Mouse (Mus musculus) neural tube, embryonic 15.5 days (tissue): ENCODE results near the gene Esyt1. TPM values are rescaled to one million over a fixed set of nuclear protein-coding genes. Genes with fewer than 3 reads are reported as not detected.
"Not testable (repeated sequence)": the region's sequence is repeated elsewhere in the genome, so short reads cannot be mapped to it uniquely, and the experiment has no call there.

Source experiments
- ATAC-seq: fragments of 200-750 bp; cut with Nextera tagmentation; 2 replicates; pipeline ENCODE4 v1.8.0; 2017; ENCODE audit warnings: mild to moderate bottlenecking, moderate TSS enrichment, moderate library complexity; ENCODE audit not compliant: low FRiP score
- H3K27ac ChIP-seq: fragments of 300-500 bp; sonication (generic); replicated peaks from 2 replicates; pipeline ENCODE4 v1.5.1; 2015; ENCODE audit warnings: mild to moderate bottlenecking, inconsistent platforms
- H3K27me3 ChIP-seq: fragments of 300-500 bp; sonication (generic); replicated peaks from 2 replicates; pipeline ENCODE4 v1.6.1; 2015; ENCODE audit warnings: inconsistent platforms
- H3K36me3 ChIP-seq: fragments of 300-500 bp; sonication (generic); 2 replicates; pipeline ENCODE4 v1.6.1; 2015; ENCODE audit warnings: inconsistent platforms
- H3K4me1 ChIP-seq: fragments of 300-500 bp; sonication (generic); 2 replicates; pipeline ENCODE4 v1.6.1; 2015; ENCODE audit warnings: inconsistent platforms
- H3K4me2 ChIP-seq: fragments of 300-500 bp; sonication (generic); 2 replicates; pipeline ENCODE4 v1.6.1; 2015; ENCODE audit warnings: inconsistent platforms, mild to moderate bottlenecking, moderate library complexity
- H3K4me3 ChIP-seq: fragments of 300-500 bp; sonication (generic); replicated peaks from 2 replicates; pipeline ENCODE4 v1.5.1; 2015; ENCODE audit warnings: mild to moderate bottlenecking, inconsistent platforms
- H3K9ac ChIP-seq: fragments of 300-500 bp; sonication (generic); replicated peaks from 2 replicates; pipeline ENCODE4 v1.6.1; 2015; ENCODE audit warnings: mild to moderate bottlenecking, inconsistent platforms
- H3K9me3 ChIP-seq: fragments of 300-500 bp; sonication (generic); replicated peaks from 2 replicates; pipeline ENCODE4 v1.6.1; 2016; ENCODE audit warnings: inconsistent platforms
- WGBS: fragments of 180-500 bp; shearing (Covaris S2); methylation state at CpG from one replicate; pipeline ENCODE4 v1.1.7; 2015; ENCODE audit warnings: mixed read lengths; 5-methylcytosine and 5-hydroxymethylcytosine counted together
- polyA plus RNA-seq: library from polyadenylated mRNA; unstranded; fragments of >200 nt; fragmentation: Nextera tagmentation; extraction: Ambion mirVana; gene quantifications from 2 replicates; pipeline ENCODE4 v1.2.1, GENCODE M21; 2015

Gene Esyt1
- polyA plus RNA-seq, 1 experiment from 2014 or later: 20.7 TPM

GRCm38 (mm10) chr10:128492633-128493311 lies 32.9 kb downstream of the Esyt1 start:
- peak; percentile 26; the same call in 1 of the 2 replicates for ATAC-seq
- H3K27me3 ChIP-seq: no peaks in the 10 kb centered on the region
- peak overlapping the region; percentile 86 for H3K4me3 ChIP-seq
- H3K9me3 ChIP-seq: no peaks in the 10 kb centered on the region
- peak overlapping the region; percentile 91 for H3K9ac ChIP-seq
- peaks cover 58% of the 10 kb centered on the region for H3K4me1 ChIP-seq
- H3K4me2 ChIP-seq: peak overlapping the region; percentile 73
- WGBS: 27% methylated on average over 12 of the region's 12 CpGs
- H3K27ac ChIP-seq: peak overlapping the region; percentile 98
- H3K36me3 ChIP-seq: peaks cover 38% of the 10 kb centered on the region

- H3K4me2 ChIP-seq: peak overlapping the region; percentile 73
- peak overlapping the region; percentile 91 for H3K9ac ChIP-seq
- peak overlapping the region; percentile 86 for H3K4me3 ChIP-seq
- not testable (repeated sequence) for H3K27me3 ChIP-seq, H3K9me3 ChIP-seq, ATAC-seq
- peaks cover 45% of the 10 kb centered on the region for H3K36me3 ChIP-seq
- peak overlapping the region; percentile 98 for H3K27ac ChIP-seq
- 73% methylated on average over 8 of the region's 8 CpGs for WGBS
- peaks cover 51% of the 10 kb centered on the region for H3K4me1 ChIP-seq
These were observed 33.6 kb downstream of the Esyt1 start for GRCm38 (mm10) chr10:128492051-128492450.

- Histone ChIP-seq H3K9me3 (no peaks in the 10 kb centered on the region), H3K4me2 (peak overlapping the region; percentile 73), H3K4me3 (peak overlapping the region; percentile 86), H3K4me1 (peaks cover 45% of the 10 kb centered on the region), H3K27ac (peak overlapping the region; percentile 61), H3K9ac (peak overlapping the region; percentile 29), H3K36me3 (peaks cover 49% of the 10 kb centered on the region), H3K27me3 (no peaks in the 10 kb centered on the region)
- ATAC-seq: no peak
- WGBS: 72% methylated on average over 6 of the region's 6 CpGs
These were observed 34.2 kb downstream of the Esyt1 start for GRCm38 (mm10) chr10:128491495-128491894.

- Histone ChIP-seq H3K9me3 (no peaks in the 10 kb centered on the region), H3K9ac (peak overlapping the region; percentile 29; the same call in 1 of the 2 replicates), H3K4me3 (peak overlapping the region; percentile 86; the same call in 1 of the 2 replicates), H3K4me1 (peaks cover 43% of the 10 kb centered on the region), H3K4me2 (peak overlapping the region; percentile 73), H3K36me3 (peaks cover 55% of the 10 kb centered on the region), H3K27me3 (no peaks in the 10 kb centered on the region), H3K27ac (peak overlapping the region; percentile 61)
- WGBS: 54% methylated on average over 5 of the region's 5 CpGs
- no peak for ATAC-seq
These were observed 34.8 kb downstream of the Esyt1 start for GRCm38 (mm10) chr10:128490912-128491311.

- no peak for ATAC-seq
- no peak overlapping the region for H3K4me2 ChIP-seq
- no peak overlapping the region for H3K4me3 ChIP-seq
- H3K9ac ChIP-seq: no peak overlapping the region
- H3K36me3 ChIP-seq: peaks cover 62% of the 10 kb centered on the region
- H3K27me3 ChIP-seq: no peaks in the 10 kb centered on the region
- peaks cover 40% of the 10 kb centered on the region for H3K4me1 ChIP-seq
- peak overlapping the region; percentile 54; the same call in 1 of the 2 replicates for H3K27ac ChIP-seq
- no peaks in the 10 kb centered on the region for H3K9me3 ChIP-seq
- 79% methylated on average over 5 of the region's 5 CpGs for WGBS
These were observed 35.4 kb downstream of the Esyt1 start for GRCm38 (mm10) chr10:128490232-128490631.

- no peaks in the 10 kb centered on the region for H3K27me3 ChIP-seq
- H3K9me3 ChIP-seq: no peaks in the 10 kb centered on the region
- H3K4me3 ChIP-seq: no peak overlapping the region
- no peak overlapping the region for H3K9ac ChIP-seq
- 65% methylated on average over 4 of the region's 4 CpGs for WGBS
- H3K4me1 ChIP-seq: peaks cover 36% of the 10 kb centered on the region
- no peak overlapping the region for H3K4me2 ChIP-seq
- ATAC-seq: no peak
- H3K27ac ChIP-seq: peak overlapping the region; percentile 54; the same call in 1 of the 2 replicates
- H3K36me3 ChIP-seq: peaks cover 64% of the 10 kb centered on the region
These were observed 35.9 kb downstream of the Esyt1 start for GRCm38 (mm10) chr10:128489785-128490184.

- Histone ChIP-seq H3K4me2 (no peak overlapping the region), H3K4me3 (no peak overlapping the region), H3K27me3 (no peaks in the 10 kb centered on the region), H3K9ac (no peak overlapping the region), H3K4me1 (peaks cover 32% of the 10 kb centered on the region), H3K9me3 (no peaks in the 10 kb centered on the region), H3K36me3 (peaks cover 68% of the 10 kb centered on the region), H3K27ac (peak overlapping the region; percentile 54; the same call in 1 of the 2 replicates)
- no peak for ATAC-seq
- WGBS: 60% methylated on average over 5 of the region's 5 CpGs
These were observed 36.3 kb downstream of the Esyt1 start for GRCm38 (mm10) chr10:128489380-128489779.

GRCm38 (mm10) chr10:128488776-128489175 lies 36.9 kb downstream of the Esyt1 start:
- peaks cover 74% of the 10 kb centered on the region for H3K36me3 ChIP-seq

GRCm38 (mm10) chr10:128487861-128488712 lies 37.6 kb downstream of the Esyt1 start:
- H3K9ac ChIP-seq: no peak overlapping the region
- H3K4me1 ChIP-seq: peaks cover 32% of the 10 kb centered on the region
- no peak overlapping the region for H3K4me3 ChIP-seq
- no peak overlapping the region for H3K4me2 ChIP-seq
- H3K9me3 ChIP-seq: no peaks in the 10 kb centered on the region
- no peak for ATAC-seq
- H3K27ac ChIP-seq: no peak overlapping the region; the same call in 1 of the 2 replicates
- WGBS: 84% methylated on average over 22 of the region's 22 CpGs
- H3K27me3 ChIP-seq: no peaks in the 10 kb centered on the region
- H3K36me3 ChIP-seq: peaks cover 81% of the 10 kb centered on the region

More at GRCm38 (mm10) chr10:128488776-128489175, 36.9 kb downstream of the Esyt1 start:
- no peaks in the 10 kb centered on the region for H3K27me3 ChIP-seq
- no peak overlapping the region for H3K9ac ChIP-seq
- 86% methylated on average over 4 of the region's 4 CpGs for WGBS
- H3K4me2 ChIP-seq: no peak overlapping the region
- no peak for ATAC-seq
- no peaks in the 10 kb centered on the region for H3K9me3 ChIP-seq
- no peak overlapping the region; the same call in 1 of the 2 replicates for H3K27ac ChIP-seq
- peaks cover 32% of the 10 kb centered on the region for H3K4me1 ChIP-seq
- no peak overlapping the region for H3K4me3 ChIP-seq

- Histone ChIP-seq H3K27me3 (no peaks in the 10 kb centered on the region), H3K4me2 (no peak overlapping the region), H3K36me3 (peaks cover 96% of the 10 kb centered on the region), H3K27ac (no peak overlapping the region), H3K4me1 (peaks cover 19% of the 10 kb centered on the region), H3K9me3 (no peaks in the 10 kb centered on the region), H3K9ac (no peak overlapping the region), H3K4me3 (no peak overlapping the region)
- 94% methylated on average over 7 of the region's 7 CpGs for WGBS
- ATAC-seq: no peak
These were observed 39.3 kb downstream of the Esyt1 start for GRCm38 (mm10) chr10:128486370-128486769.

GRCm38 (mm10) chr10:128474366-128474765 lies 51.3 kb downstream of the Esyt1 start:
- H3K4me3 ChIP-seq: no peak overlapping the region
- H3K9me3 ChIP-seq: no peaks in the 10 kb centered on the region
- H3K9ac ChIP-seq: no peak overlapping the region
- no peaks in the 10 kb centered on the region for H3K4me1 ChIP-seq
- ATAC-seq: no peak
- no peak overlapping the region for H3K4me2 ChIP-seq
- H3K27me3 ChIP-seq: no peaks in the 10 kb centered on the region
- peaks cover 92% of the 10 kb centered on the region for H3K36me3 ChIP-seq
- no peak overlapping the region for H3K27ac ChIP-seq
- 92% methylated on average over 10 of the region's 12 CpGs for WGBS
